Mouse (Mus musculus) E14TG2a.4 (cell line): ENCODE results near the gene Ccdc88b.

Source experiments
- CTCF ChIP-seq: conservative IDR thresholded peaks from 2 replicates; pipeline ENCODE4 v1.5.1; 2014; ENCODE audit warnings: low read length
- NANOG ChIP-seq: IDR thresholded peaks from 2 replicates; pipeline ENCODE4 v1.6.1; 2014; ENCODE audit warnings: borderline replicate concordance, low read length, mixed read lengths
- POU5F1 ChIP-seq: IDR thresholded peaks from 2 replicates; pipeline ENCODE4 v1.6.1; 2014; ENCODE audit warnings: low read length, borderline replicate concordance

DNA sequence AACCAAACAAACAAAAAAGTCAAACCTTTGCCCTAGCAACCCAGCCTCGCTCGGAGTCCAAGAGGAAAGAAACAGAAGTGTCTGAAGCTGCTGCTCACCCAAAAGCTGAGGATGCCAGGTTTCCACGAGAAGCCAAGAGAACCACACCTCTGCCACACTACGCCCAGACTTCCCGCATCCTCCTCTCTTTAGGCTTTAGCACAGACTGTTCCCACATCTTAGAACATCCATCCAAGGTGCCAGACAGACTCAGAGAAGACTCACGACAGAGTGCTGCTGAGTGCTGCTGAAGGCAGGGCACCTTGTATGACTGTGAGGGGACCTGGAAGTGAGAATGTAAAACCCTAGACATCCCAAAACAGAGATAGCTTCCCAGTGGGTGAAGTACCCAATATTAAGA, 17.8 kb upstream of the Ccdc88b start:
- TF ChIP-seq CTCF (no peak), POU5F1 (no peak), NANOG (no peak)
